Mouse (Mus musculus) thymus, adult 2 months (tissue): ENCODE data around the gene Mb21d2. TPM values are rescaled to one million over a fixed set of nuclear protein-coding genes. Genes with fewer than 3 reads are reported as not detected.

Experiments used
- DNase-seq: peaks from one replicate; pipeline ENCODE4 v3.0.0; 2021
- H3K27ac ChIP-seq: fragments of 200-500 bp; 2 replicates; pipeline ENCODE4 v1.5.1; 2012; ENCODE audit warnings: low read length, control low read depth; ENCODE audit not compliant: control insufficient read depth, insufficient read depth
- H3K27me3 ChIP-seq: fragments of 200-500 bp; 2 replicates; pipeline ENCODE4 v1.6.1; 2012; ENCODE audit warnings: mild to moderate bottlenecking, low read length, moderate library complexity, mixed read lengths; ENCODE audit not compliant: control insufficient read depth, insufficient read depth
- H3K36me3 ChIP-seq: fragments of 200-500 bp; 2 replicates; pipeline ENCODE4 v1.6.1; 2012; ENCODE audit warnings: mild to moderate bottlenecking, low read length, moderate library complexity; ENCODE audit not compliant: control insufficient read depth, insufficient read depth
- H3K4me1 ChIP-seq: fragments of 200-500 bp; replicated peaks from 2 replicates; pipeline ENCODE4 v1.6.1; 2012; ENCODE audit warnings: low read length; ENCODE audit not compliant: control insufficient read depth, insufficient read depth
- H3K4me3 ChIP-seq: fragments of 200-500 bp; 2 replicates; pipeline ENCODE4 v1.5.1; 2012; ENCODE audit warnings: mild to moderate bottlenecking, low read length, control low read depth, moderate library complexity; ENCODE audit not compliant: control insufficient read depth, insufficient read depth
- CTCF ChIP-seq: fragments of 200-500 bp; IDR thresholded peaks from 2 replicates; pipeline ENCODE4 v1.5.1; 2012; ENCODE audit warnings: mild to moderate bottlenecking, control low read depth, low read length, moderate library complexity, borderline replicate concordance; ENCODE audit not compliant: control insufficient read depth, poor library complexity, insufficient read depth; ENCODE audit errors: extremely low read depth
- POLR2A ChIP-seq: fragments of 200-500 bp; IDR thresholded peaks from 2 replicates; pipeline ENCODE4 v1.6.1; 2012; ENCODE audit warnings: mild to moderate bottlenecking, low read length, control low read depth, moderate library complexity; ENCODE audit not compliant: control insufficient read depth, poor library complexity, insufficient read depth; ENCODE audit errors: extremely low read depth
- WGBS: fragments of 180-500 bp; shearing (Covaris S2); methylation state at CpG from one replicate; pipeline ENCODE4 v1.1.7; 2018; 5-methylcytosine and 5-hydroxymethylcytosine counted together
- polyA plus RNA-seq: library from polyadenylated mRNA; depleted of rRNA; stranded (reverse); fragments of >200 nt; gene quantifications from 2 replicates; pipeline ENCODE4 v1.2.3, GENCODE M21; 2012

The Mb21d2 gene
- polyA plus RNA-seq, 1 experiment: 3.3 TPM

GRCm38 (mm10) chr16:28935701-28936100 is 6.2 kb upstream of the Mb21d2 start:
- H3K4me1 ChIP-seq: no peaks in the 10 kb centered on the region
- DNase-seq: no peak
- no peaks in the 10 kb centered on the region; the same call in 1 of the 2 replicates for H3K27me3 ChIP-seq
- no peak overlapping the region for H3K4me3 ChIP-seq
- WGBS: 89% methylated on average over 3 of the region's 3 CpGs
- no peak overlapping the region for H3K27ac ChIP-seq
- TF ChIP-seq CTCF (no peak), POLR2A (no peak)
- H3K36me3 ChIP-seq: no peaks in the 10 kb centered on the region

DNA sequence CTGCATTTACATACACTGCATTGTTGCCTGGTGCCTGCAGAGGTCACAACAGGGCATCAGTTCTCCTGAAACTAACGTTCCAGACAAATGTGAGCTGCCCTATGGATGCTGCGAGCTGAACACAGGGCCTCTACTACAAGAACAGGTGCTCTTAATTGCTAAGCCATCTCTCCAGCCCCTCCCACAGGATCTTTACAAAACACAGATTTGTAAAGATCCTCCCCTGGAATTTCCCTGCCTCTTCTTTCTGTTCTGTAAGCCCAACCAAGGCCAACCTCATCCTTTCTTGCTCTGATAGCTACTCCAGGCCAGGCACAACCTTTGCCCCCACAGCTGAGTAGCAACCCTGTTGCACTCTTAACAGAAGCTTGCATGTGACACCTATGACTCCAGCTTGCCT is 1.7 kb upstream of the Mb21d2 start:
- no peak for TF ChIP-seq POLR2A
- no peak for TF ChIP-seq CTCF
- no peaks in the 10 kb centered on the region for H3K4me1 ChIP-seq
- no peaks in the 10 kb centered on the region for H3K36me3 ChIP-seq
- no peak overlapping the region for H3K4me3 ChIP-seq
- no peak overlapping the region for H3K27ac ChIP-seq
- H3K27me3 ChIP-seq: peaks cover 3% of the 10 kb centered on the region; the same call in 1 of the 2 replicates
- WGBS: 91% methylated on average over 2 of the region's 2 CpGs
- no peak for DNase-seq

- 62% methylated on average over 5 of the region's 5 CpGs for WGBS
- Histone ChIP-seq H3K36me3 (no peaks in the 10 kb centered on the region), H3K27ac (no peak overlapping the region), H3K4me1 (no peaks in the 10 kb centered on the region), H3K27me3 (peaks cover 3% of the 10 kb centered on the region; the same call in 1 of the 2 replicates), H3K4me3 (no peak overlapping the region)
- no peak for DNase-seq
- TF ChIP-seq CTCF (no peak), POLR2A (no peak)
Measured at GRCm38 (mm10) chr16:28930426-28930825, 953 bp upstream of the Mb21d2 start.

- Histone ChIP-seq H3K36me3 (no peaks in the 10 kb centered on the region), H3K27me3 (peaks cover 3% of the 10 kb centered on the region; the same call in 1 of the 2 replicates), H3K27ac (no peak overlapping the region), H3K4me1 (no peaks in the 10 kb centered on the region), H3K4me3 (peak overlapping the region; percentile 36; the same call in 1 of the 2 replicates)
- TF ChIP-seq POLR2A: no peak
- no peak for TF ChIP-seq CTCF
- WGBS: 2% methylated on average over 66 of the region's 66 CpGs
- DNase-seq: no peak
Measured at GRCm38 (mm10) chr16:28929686-28930291, 316 bp upstream of the Mb21d2 start.

GRCm38 (mm10) chr16:28928466-28928814 is 1.0 kb downstream of the Mb21d2 start:
- Histone ChIP-seq H3K27me3 (peaks cover 3% of the 10 kb centered on the region; the same call in 1 of the 2 replicates), H3K4me1 (no peaks in the 10 kb centered on the region), H3K4me3 (no peak overlapping the region), H3K27ac (no peak overlapping the region), H3K36me3 (no peaks in the 10 kb centered on the region)
- 8% methylated on average over 10 of the region's 10 CpGs for WGBS
- no peak for DNase-seq
- no peak for TF ChIP-seq CTCF
- no peak for TF ChIP-seq POLR2A

- TF ChIP-seq CTCF: no peak
- TF ChIP-seq POLR2A: no peak
- peaks cover 3% of the 10 kb centered on the region; the same call in 1 of the 2 replicates for H3K27me3 ChIP-seq
- no peaks in the 10 kb centered on the region for H3K4me1 ChIP-seq
- H3K4me3 ChIP-seq: no peak overlapping the region
- H3K27ac ChIP-seq: no peak overlapping the region
- 89% methylated on average over 9 of the region's 9 CpGs for WGBS
- H3K36me3 ChIP-seq: no peaks in the 10 kb centered on the region
- DNase-seq: no peak
Measured at GRCm38 (mm10) chr16:28927381-28927780, 2.1 kb downstream of the Mb21d2 start.

DNA sequence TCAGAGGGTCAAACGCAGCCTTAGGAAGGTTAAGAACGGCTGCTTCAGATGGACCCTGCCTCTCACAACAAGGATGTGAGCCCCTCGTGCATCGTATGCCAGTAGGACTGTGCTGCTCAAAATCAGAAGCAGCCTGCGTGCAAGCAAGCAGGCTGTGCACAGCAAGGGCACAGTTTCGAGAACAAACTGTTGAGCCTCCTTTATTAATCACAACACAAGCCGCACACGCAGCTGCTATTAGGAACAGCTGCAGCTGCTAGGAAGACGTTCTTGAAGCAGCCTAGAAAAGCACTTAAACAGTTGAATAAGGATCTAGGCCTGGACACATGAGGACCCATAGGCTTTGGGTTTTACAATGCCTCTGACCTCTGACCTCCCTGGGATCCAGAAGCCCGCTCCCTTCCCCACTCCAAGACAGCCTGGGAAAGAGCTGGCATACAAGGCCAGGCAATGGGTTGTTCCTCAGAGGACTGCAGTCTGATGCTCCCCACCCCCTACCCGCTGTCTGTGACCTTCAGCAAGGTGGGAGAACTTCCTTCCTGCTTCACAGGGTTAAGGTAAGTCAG is 10.1 kb downstream of the Mb21d2 start:
- no peak overlapping the region for H3K4me3 ChIP-seq
- H3K27ac ChIP-seq: no peak overlapping the region
- no peak for DNase-seq
- 95% methylated on average over 11 of the region's 11 CpGs for WGBS
- H3K36me3 ChIP-seq: no peaks in the 10 kb centered on the region
- no peaks in the 10 kb centered on the region for H3K4me1 ChIP-seq
- no peak for TF ChIP-seq CTCF
- H3K27me3 ChIP-seq: no peaks in the 10 kb centered on the region
